Mouse (Mus musculus): Measurements from ENCODE around the gene Polr2i. TPM values are rescaled to one million over a fixed set of nuclear protein-coding genes. Genes with fewer than 3 reads are reported as not detected.

Polr2i gene
- polyA plus RNA-seq, 1 experiment from 2014 or later = 256 TPM

DNA sequence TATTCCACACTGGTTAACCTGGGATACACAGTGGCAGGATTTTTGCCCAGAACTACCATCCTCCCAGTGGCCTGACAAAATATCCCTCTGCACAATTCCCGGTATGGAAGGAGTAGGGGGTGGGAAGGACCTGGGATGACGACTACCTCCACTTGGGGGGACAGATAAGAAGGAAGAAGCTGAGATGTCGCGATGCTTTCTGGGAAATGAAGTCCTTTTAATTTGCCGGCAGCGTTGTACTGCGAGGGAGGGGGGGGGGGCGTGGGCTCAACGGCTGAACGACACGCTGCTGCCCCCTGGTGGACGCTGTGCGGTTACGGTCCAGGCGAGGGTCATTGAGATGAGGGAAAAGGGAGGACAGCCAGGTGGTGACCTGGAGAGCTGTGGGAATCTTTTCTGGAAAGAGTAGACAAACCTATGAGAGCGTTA is 15.0 kb upstream of the Polr2i start:
- 1% methylated on average over 15 of the region's 16 CpGs for WGBS
- H3K36me3 ChIP-seq (ENCODE audit: control insufficient read depth, insufficient read depth, low read length) = no peaks in the 10 kb centered on the region
- H3K4me3 ChIP-seq (ENCODE audit: low read depth, low read length) = peak overlapping the region; percentile 13; the same call in 1 of the 2 replicates
- peak overlapping the region; percentile 42 for H3K4me2 ChIP-seq (ENCODE audit: low read length)
- peak overlapping the region; percentile 22; the same call in 1 of the 2 replicates for H3K9ac ChIP-seq (ENCODE audit: low read length)
- H3K27me3 ChIP-seq (replicated peaks; ENCODE audit: control insufficient read depth, insufficient read depth, low read length) = no peaks in the 10 kb centered on the region
- ATAC-seq (peak; percentile 78), DNase-seq (ENCODE audit: low spot score) (peak; percentile 94)
- H3K9me3 ChIP-seq (replicated peaks; ENCODE audit: control insufficient read depth, low read length) = no peaks in the 10 kb centered on the region
- H3K27ac ChIP-seq (ENCODE audit: low read depth, low read length) = no peak overlapping the region
- peaks cover 7% of the 10 kb centered on the region; the same call in 1 of the 2 replicates for H3K4me1 ChIP-seq (ENCODE audit: control insufficient read depth, insufficient read depth, low read length)

DNA sequence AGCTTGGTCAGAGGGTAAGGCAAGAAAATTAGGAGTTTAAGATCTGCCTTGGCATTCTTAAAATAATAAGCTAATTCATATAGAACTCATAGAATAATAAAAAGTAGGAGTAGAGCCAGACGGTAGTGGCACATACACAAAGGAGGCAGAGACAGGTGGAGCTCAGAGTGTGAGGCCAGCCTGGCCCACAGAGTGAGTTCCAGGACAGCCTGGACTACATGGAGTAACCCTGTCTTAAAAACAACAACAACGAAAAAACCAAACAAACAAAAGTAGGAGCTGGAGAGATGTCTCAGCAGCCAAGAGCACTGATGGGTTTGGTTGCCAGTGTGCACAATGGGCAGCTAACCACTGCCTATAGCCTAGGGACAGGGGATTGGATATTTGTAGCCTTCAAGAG is 14.5 kb upstream of the Polr2i start:
- H3K36me3 ChIP-seq (ENCODE audit: control insufficient read depth, insufficient read depth, low read length) = no peaks in the 10 kb centered on the region
- peaks cover 7% of the 10 kb centered on the region; the same call in 1 of the 2 replicates for H3K4me1 ChIP-seq (ENCODE audit: control insufficient read depth, insufficient read depth, low read length)
- H3K27me3 ChIP-seq (replicated peaks; ENCODE audit: control insufficient read depth, insufficient read depth, low read length) = no peaks in the 10 kb centered on the region
- peak; percentile 21; the same call in 1 of the 2 replicates for ATAC-seq
- H3K4me3 ChIP-seq (ENCODE audit: low read depth, low read length) = no peak overlapping the region
- no peaks in the 10 kb centered on the region for H3K9me3 ChIP-seq (replicated peaks; ENCODE audit: control insufficient read depth, low read length)
- no peak overlapping the region for H3K4me2 ChIP-seq (ENCODE audit: low read length)
- H3K9ac ChIP-seq (ENCODE audit: low read length) = no peak overlapping the region
- no peak for DNase-seq (ENCODE audit: low spot score)
- H3K27ac ChIP-seq (ENCODE audit: low read depth, low read length) = no peak overlapping the region
- WGBS = 81% methylated on average over 2 of the region's 2 CpGs

DNA sequence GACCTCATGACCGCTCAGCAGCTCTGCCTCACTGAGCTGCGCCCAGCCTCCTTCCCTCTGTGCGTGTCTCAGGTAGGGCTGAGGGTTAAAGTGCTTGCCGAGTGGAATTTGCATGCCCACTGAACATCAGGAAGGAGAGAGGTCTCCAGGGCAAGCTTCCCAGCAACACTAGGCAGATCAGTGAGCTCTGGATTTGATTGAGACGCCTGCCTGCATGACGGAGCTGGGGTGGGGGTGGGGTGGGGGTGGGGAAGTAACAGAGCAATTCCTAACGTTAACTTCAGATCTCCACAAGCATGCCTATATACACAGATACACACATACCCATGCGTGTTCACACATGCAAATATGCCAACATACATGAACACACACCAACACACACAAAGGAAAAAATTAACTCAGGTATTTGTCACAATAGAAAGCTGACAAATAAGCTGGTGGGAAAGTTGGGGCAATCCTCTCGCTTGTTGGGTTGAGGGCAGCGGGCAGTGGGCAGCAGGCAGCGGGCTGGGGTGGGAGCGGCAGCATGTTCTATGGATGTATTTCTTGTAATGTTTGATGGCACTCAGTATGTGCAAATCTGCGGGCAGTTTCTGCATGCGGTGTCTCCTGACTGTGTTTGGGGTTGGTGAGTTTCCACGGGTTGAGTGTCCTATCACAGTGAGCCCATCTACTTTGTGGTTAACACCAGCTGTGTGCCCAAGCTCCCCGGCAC is 12.3 kb upstream of the Polr2i start:
- no peaks in the 10 kb centered on the region for H3K27me3 ChIP-seq (replicated peaks; ENCODE audit: control insufficient read depth, insufficient read depth, low read length)
- peak overlapping the region; percentile 80 for H3K4me2 ChIP-seq (ENCODE audit: low read length)
- peaks cover 7% of the 10 kb centered on the region; the same call in 1 of the 2 replicates for H3K4me1 ChIP-seq (ENCODE audit: control insufficient read depth, insufficient read depth, low read length)
- H3K27ac ChIP-seq (ENCODE audit: low read depth, low read length) = peak overlapping the region; percentile 27; the same call in 1 of the 2 replicates
- H3K36me3 ChIP-seq (ENCODE audit: control insufficient read depth, insufficient read depth, low read length) = peaks cover 15% of the 10 kb centered on the region
- peak overlapping the region; percentile 35 for H3K4me3 ChIP-seq (ENCODE audit: low read depth, low read length)
- H3K9me3 ChIP-seq (replicated peaks; ENCODE audit: control insufficient read depth, low read length) = no peaks in the 10 kb centered on the region
- peak overlapping the region; percentile 58 for H3K9ac ChIP-seq (ENCODE audit: low read length)
- 5% methylated on average over 16 of the region's 16 CpGs for WGBS
- ATAC-seq (peak; percentile 35; the same call in 1 of the 2 replicates), DNase-seq (ENCODE audit: low spot score) (peak; percentile 80)

DNA sequence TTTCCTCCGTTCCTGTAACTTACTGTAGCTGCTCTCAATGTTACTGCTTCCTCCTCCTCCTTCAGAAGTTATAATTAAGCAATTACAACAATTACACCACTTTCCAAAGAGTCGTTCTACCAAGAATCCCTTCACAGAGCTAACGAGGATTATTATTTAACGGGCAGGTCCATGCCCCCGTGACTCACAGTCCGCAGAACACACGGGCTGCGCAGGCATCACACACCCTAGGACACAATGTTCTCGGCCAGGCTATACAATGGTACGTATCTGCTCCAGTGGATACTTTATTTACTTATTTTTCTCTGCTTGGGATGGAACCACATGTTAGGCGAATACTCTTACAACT is 11.8 kb upstream of the Polr2i start:
- Histone ChIP-seq H3K27ac (ENCODE audit: low read depth, low read length) (0 out of 2 replicates have a peak overlapping the region, but pooled peaks have one; percentile 11), H3K4me1 (ENCODE audit: control insufficient read depth, insufficient read depth, low read length) (peaks cover 7% of the 10 kb centered on the region; the same call in 1 of the 2 replicates), H3K27me3 (replicated peaks; ENCODE audit: control insufficient read depth, insufficient read depth, low read length) (no peaks in the 10 kb centered on the region), H3K9me3 (replicated peaks; ENCODE audit: control insufficient read depth, low read length) (no peaks in the 10 kb centered on the region), H3K9ac (ENCODE audit: low read length) (peak overlapping the region; percentile 58), H3K4me2 (ENCODE audit: low read length) (peak overlapping the region; percentile 80), H3K36me3 (ENCODE audit: control insufficient read depth, insufficient read depth, low read length) (peaks cover 20% of the 10 kb centered on the region), H3K4me3 (ENCODE audit: low read depth, low read length) (peak overlapping the region; percentile 35)
- ATAC-seq (no peak), DNase-seq (ENCODE audit: low spot score) (peak; percentile 28)
- 13% methylated on average over 11 of the region's 11 CpGs for WGBS

DNA sequence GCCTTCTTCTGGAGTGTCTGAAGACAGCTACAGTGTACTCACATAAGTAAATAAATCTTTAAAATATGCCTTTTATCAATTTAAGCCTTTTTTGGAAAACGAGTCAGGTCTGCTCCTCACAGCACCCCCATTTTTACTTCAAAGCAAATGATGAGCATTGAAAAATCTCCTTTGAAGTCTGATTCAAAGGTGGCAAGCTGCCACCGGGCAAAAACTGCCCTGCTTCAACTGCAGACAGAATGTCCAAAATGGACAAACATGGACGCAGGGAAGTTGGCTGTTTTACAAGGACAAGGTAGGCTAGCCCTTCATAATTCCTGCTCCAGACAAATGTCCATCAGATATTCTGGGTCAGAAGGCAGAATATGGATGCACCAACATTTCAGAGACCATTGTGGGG is 10.3 kb upstream of the Polr2i start:
- no peak overlapping the region for H3K4me3 ChIP-seq (ENCODE audit: low read depth, low read length)
- H3K4me2 ChIP-seq (ENCODE audit: low read length) = no peak overlapping the region
- H3K27me3 ChIP-seq (replicated peaks; ENCODE audit: control insufficient read depth, insufficient read depth, low read length) = no peaks in the 10 kb centered on the region
- H3K27ac ChIP-seq (ENCODE audit: low read depth, low read length) = no peak overlapping the region
- peaks cover 33% of the 10 kb centered on the region for H3K36me3 ChIP-seq (ENCODE audit: control insufficient read depth, insufficient read depth, low read length)
- peaks cover 7% of the 10 kb centered on the region; the same call in 1 of the 2 replicates for H3K4me1 ChIP-seq (ENCODE audit: control insufficient read depth, insufficient read depth, low read length)
- no peak for ATAC-seq
- no peak for DNase-seq (ENCODE audit: low spot score)
- no peak overlapping the region for H3K9ac ChIP-seq (ENCODE audit: low read length)
- 81% methylated on average over 3 of the region's 3 CpGs for WGBS
- no peaks in the 10 kb centered on the region for H3K9me3 ChIP-seq (replicated peaks; ENCODE audit: control insufficient read depth, low read length)

DNA sequence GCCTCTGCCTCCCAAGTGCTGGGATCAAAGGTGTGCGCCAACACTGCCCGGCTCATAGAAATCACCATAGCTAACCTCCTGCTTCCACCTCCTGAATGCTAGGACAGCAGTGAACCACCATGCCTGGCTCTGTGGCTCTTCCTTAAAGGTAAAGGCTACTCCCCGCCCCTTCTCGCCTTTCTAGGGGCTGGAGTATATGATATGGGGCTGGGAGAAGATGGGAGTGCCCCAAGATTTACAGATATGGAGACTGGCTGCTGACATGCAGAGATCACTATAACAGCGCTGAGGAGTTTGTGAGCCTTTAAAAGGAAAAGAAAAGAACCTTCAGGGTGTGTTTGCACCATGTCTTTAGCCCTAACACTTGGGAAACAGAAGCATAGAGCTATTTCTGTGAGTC is 9.5 kb upstream of the Polr2i start:
- DNase-seq (ENCODE audit: low spot score) (no peak), ATAC-seq (no peak)
- Histone ChIP-seq H3K9me3 (replicated peaks; ENCODE audit: control insufficient read depth, low read length) (no peaks in the 10 kb centered on the region), H3K27ac (ENCODE audit: low read depth, low read length) (no peak overlapping the region), H3K4me1 (ENCODE audit: control insufficient read depth, insufficient read depth, low read length) (peaks cover 7% of the 10 kb centered on the region; the same call in 1 of the 2 replicates), H3K36me3 (ENCODE audit: control insufficient read depth, insufficient read depth, low read length) (peaks cover 40% of the 10 kb centered on the region), H3K9ac (ENCODE audit: low read length) (no peak overlapping the region), H3K4me2 (ENCODE audit: low read length) (no peak overlapping the region), H3K4me3 (ENCODE audit: low read depth, low read length) (no peak overlapping the region), H3K27me3 (replicated peaks; ENCODE audit: control insufficient read depth, insufficient read depth, low read length) (no peaks in the 10 kb centered on the region)
- 95% methylated on average over 5 of the region's 5 CpGs for WGBS

DNA sequence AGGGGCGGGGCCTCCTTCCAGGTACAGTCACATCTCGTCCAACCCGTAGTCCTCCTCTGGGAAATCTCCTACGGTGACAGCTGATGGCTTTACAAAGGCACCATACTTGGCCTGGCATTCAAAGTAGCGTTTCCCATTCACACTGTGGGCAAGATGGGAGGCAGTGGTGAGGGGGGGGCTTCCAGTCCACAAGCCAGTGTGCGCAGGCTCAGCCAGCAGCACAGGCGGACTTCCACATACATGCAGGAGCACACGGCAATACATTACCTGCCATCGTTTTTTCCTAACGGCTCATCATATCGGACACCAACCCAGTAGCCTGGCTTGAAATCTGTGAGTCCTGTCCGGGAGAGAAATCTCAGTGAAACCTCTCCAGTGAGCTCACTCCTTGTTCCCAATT is 7.5 kb upstream of the Polr2i start:
- WGBS = 93% methylated on average over 12 of the region's 12 CpGs
- DNase-seq (ENCODE audit: low spot score) (no peak), ATAC-seq (no peak)
- no peaks in the 10 kb centered on the region for H3K9me3 ChIP-seq (replicated peaks; ENCODE audit: control insufficient read depth, low read length)
- no peak overlapping the region for H3K27ac ChIP-seq (ENCODE audit: low read depth, low read length)
- no peak overlapping the region for H3K9ac ChIP-seq (ENCODE audit: low read length)
- H3K27me3 ChIP-seq (replicated peaks; ENCODE audit: control insufficient read depth, insufficient read depth, low read length) = no peaks in the 10 kb centered on the region
- no peak overlapping the region for H3K4me2 ChIP-seq (ENCODE audit: low read length)
- H3K4me1 ChIP-seq (ENCODE audit: control insufficient read depth, insufficient read depth, low read length) = peaks cover 5% of the 10 kb centered on the region; the same call in 1 of the 2 replicates
- peaks cover 51% of the 10 kb centered on the region for H3K36me3 ChIP-seq (ENCODE audit: control insufficient read depth, insufficient read depth, low read length)
- H3K4me3 ChIP-seq (ENCODE audit: low read depth, low read length) = no peak overlapping the region

DNA sequence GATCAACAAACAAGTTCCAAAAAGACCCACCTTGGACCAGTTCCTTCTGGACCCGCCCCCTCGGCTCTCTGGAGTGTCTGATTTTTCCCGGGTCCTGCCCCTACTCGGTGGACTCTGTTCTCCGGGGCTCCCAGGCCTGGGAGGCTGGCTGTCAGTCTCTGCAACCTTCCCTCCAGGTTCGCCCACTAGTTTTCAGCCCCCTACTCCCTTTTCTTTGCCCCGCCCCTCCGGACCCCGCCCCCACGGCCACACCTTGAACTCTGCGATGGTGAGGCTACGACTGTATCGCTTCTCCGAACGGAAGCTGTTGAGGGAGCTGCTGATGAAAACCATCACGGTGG is 450 bp upstream of the Polr2i start:
- WGBS = 0% methylated on average over 16 of the region's 16 CpGs
- Histone ChIP-seq H3K27me3 (replicated peaks; ENCODE audit: control insufficient read depth, insufficient read depth, low read length) (no peaks in the 10 kb centered on the region), H3K36me3 (ENCODE audit: control insufficient read depth, insufficient read depth, low read length) (peaks cover 50% of the 10 kb centered on the region), H3K4me3 (ENCODE audit: low read depth, low read length) (peak overlapping the region; percentile 69), H3K27ac (ENCODE audit: low read depth, low read length) (peak overlapping the region; percentile 96; the same call in 1 of the 2 replicates), H3K9me3 (replicated peaks; ENCODE audit: control insufficient read depth, low read length) (no peaks in the 10 kb centered on the region), H3K9ac (ENCODE audit: low read length) (peak overlapping the region; percentile 68), H3K4me2 (ENCODE audit: low read length) (peak overlapping the region; percentile 71), H3K4me1 (ENCODE audit: control insufficient read depth, insufficient read depth, low read length) (peaks cover 12% of the 10 kb centered on the region)
- no peak for DNase-seq (ENCODE audit: low spot score)
- ATAC-seq = peak; percentile 42; the same call in 1 of the 2 replicates

DNA sequence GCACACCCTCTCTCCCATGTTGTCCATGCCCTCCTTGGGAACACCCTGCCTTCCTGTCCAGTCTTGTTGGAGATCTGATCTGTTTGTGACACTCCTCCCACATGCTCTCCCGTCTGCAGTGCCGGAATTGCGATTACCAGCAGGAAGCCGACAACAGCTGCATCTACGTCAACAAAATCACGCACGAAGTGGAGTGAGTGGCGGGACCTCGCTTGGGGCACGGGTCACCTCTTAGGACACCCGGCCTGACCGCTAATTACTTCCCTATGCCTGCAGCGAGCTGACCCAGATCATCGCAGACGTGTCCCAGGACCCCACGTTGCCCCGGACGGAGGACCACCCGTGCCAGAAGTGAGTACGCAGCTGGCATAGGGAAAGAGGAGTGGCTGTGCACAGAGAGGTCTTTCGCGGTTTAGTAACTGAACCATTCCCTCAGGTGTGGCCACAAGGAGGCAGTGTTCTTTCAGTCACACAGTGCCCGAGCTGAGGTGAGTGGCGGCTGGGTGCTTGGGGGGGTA is 942 bp downstream of the Polr2i start:
- H3K4me3 ChIP-seq (ENCODE audit: low read depth, low read length) = peak overlapping the region; percentile 69
- DNase-seq (ENCODE audit: low spot score) (peak; percentile 51), ATAC-seq (no peak)
- H3K4me1 ChIP-seq (ENCODE audit: control insufficient read depth, insufficient read depth, low read length) = peaks cover 12% of the 10 kb centered on the region
- H3K4me2 ChIP-seq (ENCODE audit: low read length) = peak overlapping the region; percentile 75
- H3K9me3 ChIP-seq (replicated peaks; ENCODE audit: control insufficient read depth, low read length) = no peaks in the 10 kb centered on the region
- H3K27ac ChIP-seq (ENCODE audit: low read depth, low read length) = peak overlapping the region; percentile 96
- H3K9ac ChIP-seq (ENCODE audit: low read length) = peak overlapping the region; percentile 74
- 8% methylated on average over 24 of the region's 24 CpGs for WGBS
- peaks cover 36% of the 10 kb centered on the region for H3K36me3 ChIP-seq (ENCODE audit: control insufficient read depth, insufficient read depth, low read length)
- H3K27me3 ChIP-seq (replicated peaks; ENCODE audit: control insufficient read depth, insufficient read depth, low read length) = no peaks in the 10 kb centered on the region

Measured in forebrain, embryonic 14.5 days (tissue).